In genomic region chr7:58693342-58693741, GRCm38 (mm10) we compare ENCODE assay signal across 15 mouse cellular contexts. TPM values are rescaled to one million over a fixed set of nuclear protein-coding genes. Genes with fewer than 3 reads are reported as not detected.
DNase-seq lines count a peak whose midpoint lies in the region; ATAC-seq lines count a peak whose summit lies in the region.
"Had no signal": no experiment of that assay in that cellular context is flagged by ENCODE, and none has a peak within 500 bp of the region (broad histone marks: within the 10 kb centered on the region; RNA-seq: fewer than 3 reads in every experiment).

No protein-coding gene starts in this region.

- WGBS in hindbrain, embryonic 14.5 days = 76% methylated on average over 3 of the region's 3 CpGs
- 91% methylated on average over 3 of the region's 3 CpGs for WGBS in hindbrain, embryonic 11.5 days

- no peak for ATAC-seq in hindbrain, embryonic 14.5 days (ENCODE audit: low FRiP score)
- no peak for ATAC-seq in hindbrain, embryonic 11.5 days (ENCODE audit: low FRiP score)
- peak; percentile 27 for ATAC-seq in inflammation-experienced regulatory T-cells, adult 6 months
- ATAC-seq in megakaryocyte progenitor cell, adult 5-6 weeks (replicated peaks; ENCODE audit: poor library complexity) = peak; percentile 32

- DNase-seq in hindbrain, embryonic 14.5 days (ENCODE audit: low spot score) = peak; percentile 24
- no peak for DNase-seq in hindbrain, embryonic 11.5 days (ENCODE audit: low spot score)
- DNase-seq in CD4-positive helper T cell, adult 2 months (ENCODE audit: low read depth, low spot score) = peak; percentile 46
- no peak for DNase-seq in adrenal gland, adult (ENCODE audit: inconsistent age in 2 of 2, low spot score in 1 of 2)
- DNase-seq in cerebellum, adult 18-20 months = no peak
- no peak for DNase-seq in spleen, postnatal 36 days (ENCODE audit: low spot score in 2 of 2)
- DNase-seq: cerebellum, adult 9-11 months; heart, adult 2 months; kidney, adult 18-20 months; retina, postnatal 1 day had no signal

- H3K4me1 ChIP-seq in hindbrain, embryonic 14.5 days (replicated peaks; ENCODE audit: control insufficient read depth, insufficient read depth, low read length) = no peaks in the 10 kb centered on the region
- H3K4me1 ChIP-seq in hindbrain, embryonic 11.5 days (replicated peaks; ENCODE audit: control insufficient read depth, insufficient read depth, low read length) = no peaks in the 10 kb centered on the region

- no peak overlapping the region for H3K27ac ChIP-seq in hindbrain, embryonic 14.5 days
- H3K27ac ChIP-seq in hindbrain, embryonic 11.5 days (ENCODE audit: low read depth, low read length) = no peak overlapping the region
- H3K27ac ChIP-seq: heart, adult 2 months; macrophage had no signal

- H3K27me3 ChIP-seq in hindbrain, embryonic 14.5 days (ENCODE audit: control insufficient read depth, insufficient read depth, low read length) = no peaks in the 10 kb centered on the region
- H3K27me3 ChIP-seq in hindbrain, embryonic 11.5 days (ENCODE audit: control insufficient read depth, insufficient read depth, low read length) = no peaks in the 10 kb centered on the region
- H3K27me3 ChIP-seq: CH12.LX had no signal

- H3K36me3 ChIP-seq in hindbrain, embryonic 14.5 days (replicated peaks; ENCODE audit: control insufficient read depth, insufficient read depth) = no peaks in the 10 kb centered on the region
- H3K36me3 ChIP-seq in hindbrain, embryonic 11.5 days (ENCODE audit: control insufficient read depth, insufficient read depth, low read length) = no peaks in the 10 kb centered on the region

- H3K9me3 ChIP-seq in hindbrain, embryonic 14.5 days (ENCODE audit: control insufficient read depth, low read length) = no peaks in the 10 kb centered on the region
- no peaks in the 10 kb centered on the region for H3K9me3 ChIP-seq in hindbrain, embryonic 11.5 days (ENCODE audit: control insufficient read depth, low read length)

- H3K4me2 ChIP-seq in hindbrain, embryonic 14.5 days (replicated peaks) = no peak overlapping the region
- no peak overlapping the region for H3K4me2 ChIP-seq in hindbrain, embryonic 11.5 days (replicated peaks; ENCODE audit: low read depth, low read length)

- H3K9ac ChIP-seq in hindbrain, embryonic 14.5 days = no peak overlapping the region
- no peak overlapping the region for H3K9ac ChIP-seq in hindbrain, embryonic 11.5 days (ENCODE audit: low read depth, low read length)

- H3K4me3 ChIP-seq in hindbrain, embryonic 14.5 days (replicated peaks; ENCODE audit: low read length) = no peak overlapping the region
- no peak overlapping the region for H3K4me3 ChIP-seq in hindbrain, embryonic 11.5 days (ENCODE audit: low read depth, low read length)
- H3K4me3 ChIP-seq: heart, adult 2 months; myocyte had no signal

RNA-seq across cellular contexts. Expression of gene Atp10a, which starts 37.4 kb away (rescaled TPM):
- 1.6 and 1.7 TPM in 2 replicates for polyA plus RNA-seq in hindbrain, embryonic 14.5 days (2014; fragmentation: Nextera tagmentation; extraction: Ambion mirVana)
- 2.1 and 2.4 TPM in 2 replicates for polyA plus RNA-seq in hindbrain, embryonic 11.5 days (2014; fragmentation: Nextera tagmentation; extraction: Ambion mirVana)
- polyA plus RNA-seq in inflammation-experienced regulatory T-cells, adult 6 months (2017; shearing (Covaris generic)) = 1 to 10 TPM; 5.3 to 7.9 (median 5.9) TPM
- 12.1 and 13.8 TPM in 2 replicates for total RNA-seq in megakaryocyte progenitor cell, adult 5-6 weeks (2015)
- 15.1 and 17.9 TPM in 2 replicates for total RNA-seq in megakaryocyte progenitor cell, adult 5-6 weeks (2017)
- total RNA-seq: CH12.LX had no signal

Comparison
In these comparisons a context has a peak if more than half of its experiments do, and no peak if none do; other contexts are left out.
1. DNase-seq: peak in hindbrain, embryonic 14.5 days (single experiment) and CD4-positive helper T cell, adult 2 months (single experiment); none in hindbrain, embryonic 11.5 days (single experiment), adrenal gland, adult (0 of 2), cerebellum, adult 18-20 months (0 of 2) and spleen, postnatal 36 days (0 of 2).
2. ATAC-seq: peak in inflammation-experienced regulatory T-cells, adult 6 months (single experiment) and megakaryocyte progenitor cell, adult 5-6 weeks (single experiment); none in hindbrain, embryonic 14.5 days (single experiment) and hindbrain, embryonic 11.5 days (single experiment).